In genomic region chr2:51436590-51436989, GRCm38 (mm10) we compare ENCODE assay signal across 9 mouse cellular contexts.
DNase-seq lines count a peak whose midpoint lies in the region; ATAC-seq and TF ChIP-seq lines count a peak whose summit lies in the region.
"Had no signal": no experiment of that assay in that cellular context is flagged by ENCODE, and none has a peak within 500 bp of the region (broad histone marks: within the 10 kb centered on the region; RNA-seq: fewer than 3 reads in every experiment).

No protein-coding gene starts in this region.

- H3K9me3 ChIP-seq in heart, postnatal 0 days (replicated peaks; ENCODE audit: control insufficient read depth, low read length), result 0 out of 2 replicates have a peak, but pooled peaks cover 3% of the 10 kb centered on the region
- H3K9me3 ChIP-seq: midbrain, embryonic 12.5 days had no signal

- TF ChIP-seq CTCF in heart, postnatal 0 days (IDR thresholded peaks at IDR 0.05; ENCODE audit: low read depth), result peak; percentile 41

- ATAC-seq in heart, postnatal 0 days (ENCODE audit: insufficient read depth, low read depth), result no peak

- DNase-seq in heart, postnatal 0 days (ENCODE audit: low spot score), result no peak
- DNase-seq in heart, adult 8-10 months (ENCODE audit: low spot score), result no peak
- peak; percentile 9 for DNase-seq in urinary bladder, postnatal 14 days (ENCODE audit: low spot score)
- DNase-seq in urinary bladder, postnatal 4 days (ENCODE audit: low spot score in 2 of 2), result no peak
- DNase-seq in induced T-regulatory cell, adult 2 months (ENCODE audit: low read depth), result peak; percentile 50
- DNase-seq in spleen, postnatal 4 days (ENCODE audit: low spot score in 2 of 2), result peak; percentile 21 to 74
- no peak for DNase-seq in urinary bladder, adult 2 months (ENCODE audit: low spot score)
- no peak for DNase-seq in urinary bladder, postnatal 36 days (ENCODE audit: low spot score in 2 of 2)

- no peak overlapping the region for H3K4me2 ChIP-seq in heart, postnatal 0 days (ENCODE audit: low read depth, low read length)
- H3K4me2 ChIP-seq: midbrain, embryonic 12.5 days had no signal

- no peak overlapping the region for H3K9ac ChIP-seq in heart, postnatal 0 days (replicated peaks; ENCODE audit: low read depth, low read length)
- H3K9ac ChIP-seq: midbrain, embryonic 12.5 days had no signal

- no peaks in the 10 kb centered on the region for H3K27me3 ChIP-seq in heart, postnatal 0 days (ENCODE audit: control insufficient read depth, insufficient read depth, low read length)
- H3K27me3 ChIP-seq: midbrain, embryonic 12.5 days had no signal

- no peak for TF ChIP-seq EP300 in heart, postnatal 0 days (IDR thresholded peaks at IDR 0.05; ENCODE audit: low read depth)

- H3K36me3 ChIP-seq in heart, postnatal 0 days (replicated peaks; ENCODE audit: control insufficient read depth, insufficient read depth, low read length), result no peaks in the 10 kb centered on the region
- H3K36me3 ChIP-seq: midbrain, embryonic 12.5 days had no signal

- H3K4me3 ChIP-seq in heart, postnatal 0 days (ENCODE audit: low read depth, low read length), result no peak overlapping the region
- H3K4me3 ChIP-seq: midbrain, embryonic 12.5 days had no signal

- H3K27ac ChIP-seq in heart, postnatal 0 days (ENCODE audit: low read depth), result no peak overlapping the region
- H3K27ac ChIP-seq: midbrain, embryonic 12.5 days had no signal

- H3K4me1 ChIP-seq in heart, postnatal 0 days (ENCODE audit: control insufficient read depth, insufficient read depth), result no peaks in the 10 kb centered on the region
- H3K4me1 ChIP-seq: midbrain, embryonic 12.5 days had no signal

- WGBS in heart, postnatal 0 days, result 48% methylated on average over 3 of the region's 3 CpGs

Comparison
In these comparisons a context has a peak if more than half of its experiments do, and no peak if none do; other contexts are left out.
1. DNase-seq: peak in urinary bladder, postnatal 14 days (single experiment), induced T-regulatory cell, adult 2 months (single experiment) and spleen, postnatal 4 days (2 of 2); none in heart, postnatal 0 days (single experiment), heart, adult 8-10 months (single experiment), urinary bladder, postnatal 4 days (0 of 2), urinary bladder, adult 2 months (single experiment) and urinary bladder, postnatal 36 days (0 of 2).